Mouse (Mus musculus) spleen, postnatal 10 days (tissue): ENCODE measurements around the gene Arid5a.

ENCODE experiments used
- DNase-seq, 2 experiments: peaks; one replicate each; pipeline ENCODE4 v3.0.0; 2021 to 2022; ENCODE audit warnings: low spot score in 2 of 2

Gene Arid5a

GRCm38 (mm10) chr1:36294402-36294801 is 13.1 kb upstream of the Arid5a start:
- no peak for DNase-seq

GRCm38 (mm10) chr1:36296466-36297149 is 10.9 kb upstream of the Arid5a start:
- no peak for DNase-seq

- no peak for DNase-seq
Measured at GRCm38 (mm10) chr1:36298107-36298506, 9.4 kb upstream of the Arid5a start.

- DNase-seq = no peak
Measured at GRCm38 (mm10) chr1:36299126-36299525, 8.4 kb upstream of the Arid5a start.

- no peak for DNase-seq
Measured at GRCm38 (mm10) chr1:36299676-36300075, 7.9 kb upstream of the Arid5a start.

GRCm38 (mm10) chr1:36300486-36300885 is 7.0 kb upstream of the Arid5a start:
- no peak for DNase-seq

GRCm38 (mm10) chr1:36302273-36302672 is 5.3 kb upstream of the Arid5a start:
- no peak for DNase-seq

GRCm38 (mm10) chr1:36302957-36303356 is 4.6 kb upstream of the Arid5a start:
- DNase-seq = no peak

- DNase-seq = no peak
Measured at GRCm38 (mm10) chr1:36303381-36304320, 3.9 kb upstream of the Arid5a start.

- DNase-seq = no peak
Measured at GRCm38 (mm10) chr1:36304764-36305163, 2.8 kb upstream of the Arid5a start.

- DNase-seq = no peak
Measured at GRCm38 (mm10) chr1:36306120-36306519, 1.4 kb upstream of the Arid5a start.

- no peak for DNase-seq
Measured at GRCm38 (mm10) chr1:36307121-36307494, 425 bp upstream of the Arid5a start.

- peak; percentile 39 to 50 for DNase-seq
Measured at GRCm38 (mm10) chr1:36308451-36308901, 943 bp downstream of the Arid5a start.

GRCm38 (mm10) chr1:36308966-36309475 is 1.5 kb downstream of the Arid5a start:
- no peak for DNase-seq

GRCm38 (mm10) chr1:36309498-36309901 is 2.0 kb downstream of the Arid5a start:
- DNase-seq = peak in 1 of 2 experiments; percentile 63

GRCm38 (mm10) chr1:36314959-36315775 is 7.6 kb downstream of the Arid5a start:
- DNase-seq = peak in 1 of 2 experiments; percentile 55

- no peak for DNase-seq
Measured at GRCm38 (mm10) chr1:36315776-36316100, 8.2 kb downstream of the Arid5a start.

- DNase-seq = no peak
Measured at GRCm38 (mm10) chr1:36321164-36321563, 13.6 kb downstream of the Arid5a start.

- DNase-seq = peak in 1 of 2 experiments; percentile 43
Measured at GRCm38 (mm10) chr1:36321829-36322573, 14.5 kb downstream of the Arid5a start.

GRCm38 (mm10) chr1:36323076-36323475 is 15.5 kb downstream of the Arid5a start:
- DNase-seq = no peak
